Mouse (Mus musculus) B cell, adult (primary cell): Measurements from ENCODE around the gene Ubd. TPM values are rescaled to one million over a fixed set of nuclear protein-coding genes. Genes with fewer than 3 reads are reported as not detected.

Experiments
- total RNA-seq: library from RNA; stranded (reverse); gene quantifications from 4 replicates; pipeline ENCODE4 v1.2.4, GENCODE M21; 2023; ENCODE audit not compliant: inconsistent age

Ubd gene
- 0.78 TPM in 1 of 4 replicates, not detected in the others for total RNA-seq

GRCm38 (mm10) chr17:37193656-37194055, at the start of gene Ubd:
Gene Ubd (plus strand): TSS chr17:37193892.

GRCm38 (mm10) chr17:37161394-37161793, 32.3 kb upstream of the Ubd start, which contains the start of gene Olfr93:
Gene Olfr93 (minus strand): TSS chr17:37161494.

GRCm38 (mm10) chr17:37200894-37201293, 7.2 kb downstream of the Ubd start, which contains the start of gene Olfr94:
Gene Olfr94 (minus strand): TSS chr17:37200994.

GRCm38 (mm10) chr17:37213018-37213417, 19.3 kb downstream of the Ubd start, which contains the start of gene Olfr95:
Gene Olfr95 (minus strand): TSS chr17:37213118.

GRCm38 (mm10) chr17:37219846-37220245, 26.2 kb downstream of the Ubd start, which contains the start of gene Olfr96:
Gene Olfr96 (plus strand): TSS chr17:37220146.

GRCm38 (mm10) chr17:37237230-37237629, 43.5 kb downstream of the Ubd start, which contains the start of gene Olfr97:
Gene Olfr97 (minus strand): TSS chr17:37237330.

Other genes with a start within 250 kb of the Ubd start
- 90.0 to 119 TPM (median 113 TPM) in 4 replicates for gene Ppp1r11, start 242.2 kb upstream of the Ubd start, total RNA-seq
- 79.5 to 91.0 TPM (median 81.3 TPM) in 4 replicates for gene Znrd1, start 235.3 kb upstream of the Ubd start, total RNA-seq
- gene Znrd1as, start 235.3 kb upstream of the Ubd start, total RNA-seq = 1.6 to 2.7 TPM (median 2.1 TPM) in 4 replicates
- not detected in 4 replicates for gene 2410137M14Rik, start 212.7 kb upstream of the Ubd start, total RNA-seq
- gene H2-M5, start 204.4 kb upstream of the Ubd start, total RNA-seq = not detected in 4 replicates
- gene Zfp57, start 192.7 kb upstream of the Ubd start, total RNA-seq = not detected in 4 replicates
- gene Mog, start 170.5 kb upstream of the Ubd start, total RNA-seq = not detected in 4 replicates
- 55.3 to 68.7 TPM (median 59.7 TPM) in 4 replicates for gene Gabbr1, start 147.9 kb upstream of the Ubd start, total RNA-seq
- 0.19 to 0.24 TPM in 2 of 4 replicates, not detected in the others for gene Olfr90, start 105.4 kb upstream of the Ubd start, total RNA-seq
- not detected in 4 replicates for gene Olfr91, start 95.6 kb upstream of the Ubd start, total RNA-seq
- not detected in 4 replicates for gene Olfr92, start 73.8 kb upstream of the Ubd start, total RNA-seq
- gene Olfr93, start 32.4 kb upstream of the Ubd start, total RNA-seq = not detected in 4 replicates
- not detected in 4 replicates for gene Olfr94, start 7.1 kb downstream of the Ubd start, total RNA-seq
- gene Olfr95, start 19.2 kb downstream of the Ubd start, total RNA-seq = not detected in 4 replicates
- gene Olfr96, start 26.3 kb downstream of the Ubd start, total RNA-seq = not detected in 4 replicates
- not detected in 4 replicates for gene Olfr97, start 43.4 kb downstream of the Ubd start, total RNA-seq
- gene Olfr98, start 69.9 kb downstream of the Ubd start, total RNA-seq = not detected in 4 replicates
- gene H2-M3, start 76.3 kb downstream of the Ubd start, total RNA-seq = 46.7 to 58.3 TPM (median 54.7 TPM) in 4 replicates
- gene Olfr99, start 89.6 kb downstream of the Ubd start, total RNA-seq = not detected in 4 replicates
- not detected in 4 replicates for gene Olfr101, start 110.4 kb downstream of the Ubd start, total RNA-seq
- gene Olfr102, start 123.2 kb downstream of the Ubd start, total RNA-seq = 0.36 TPM in 1 of 4 replicates, not detected in the others
- gene Olfr103, start 145.8 kb downstream of the Ubd start, total RNA-seq = not detected in 4 replicates
- not detected in 4 replicates for gene Olfr104-ps, start 165.7 kb downstream of the Ubd start, total RNA-seq
- gene Olfr105-ps, start 185.1 kb downstream of the Ubd start, total RNA-seq = not detected in 4 replicates
- not detected in 4 replicates for gene Olfr106-ps, start 196.5 kb downstream of the Ubd start, total RNA-seq
- not detected in 4 replicates for gene Olfr107, start 205.3 kb downstream of the Ubd start, total RNA-seq